Mouse (Mus musculus) heart, postnatal 10 days (tissue): ENCODE data around the gene Sgsm2. TPM values are rescaled to one million over a fixed set of nuclear protein-coding genes. Genes with fewer than 3 reads are reported as not detected.

Experiments used
- DNase-seq, 2 experiments: peaks; one replicate each; pipeline ENCODE4 v3.0.0; 2021
- intact Hi-C: fragments of 180-260 bp; cut with DNase I; formaldehyde crosslinking; loops from one replicate; pipeline ENCODE4 v1.15.1; 2025
- total RNA-seq, 2 experiments: library from RNA; stranded (reverse); gene quantifications; 2 replicates each; pipeline ENCODE4 v1.2.3; 2021

Gene Sgsm2
- total RNA-seq, result 10 to 100 TPM; 12.2 to 12.9 TPM

DNA sequence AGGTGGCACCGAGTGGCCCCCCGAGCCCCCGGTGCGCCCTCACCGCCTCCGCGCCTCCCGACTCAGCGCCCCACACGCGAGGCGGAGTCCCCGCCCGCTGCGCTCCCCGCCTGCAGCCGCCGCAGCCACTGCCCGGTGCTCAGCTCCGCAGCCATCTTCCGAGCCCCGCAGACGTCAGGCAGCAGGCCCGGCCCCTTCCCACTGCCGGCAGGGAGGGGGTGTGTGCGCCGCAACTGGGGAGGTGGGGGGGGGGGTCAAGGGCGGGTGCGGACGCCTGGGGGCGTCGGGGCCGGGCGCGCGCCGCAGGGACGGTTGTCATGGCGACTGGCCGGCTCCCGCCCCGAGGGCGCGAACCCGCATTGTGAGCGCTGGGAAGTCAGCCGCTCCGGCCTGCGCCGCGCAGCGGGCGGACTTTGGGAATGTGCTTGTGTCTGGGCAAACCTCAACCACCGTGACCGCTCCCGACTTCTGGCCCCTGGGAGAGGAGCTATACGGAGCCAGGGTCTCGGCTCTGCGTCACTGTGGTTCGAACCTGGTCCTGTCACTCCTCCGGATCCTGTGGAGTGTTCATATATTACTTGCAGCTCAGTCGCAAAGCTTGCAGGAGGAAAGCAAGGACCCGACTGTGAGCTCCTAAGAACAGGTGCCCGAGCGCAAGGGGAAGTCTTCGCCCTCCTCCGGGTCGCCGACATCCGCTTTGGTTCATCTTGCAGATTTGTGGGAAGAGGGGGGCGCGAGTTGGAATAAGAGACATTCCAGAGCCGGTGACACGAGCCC lies at the start of gene Sgsm2:
TSS of gene Sgsm2 (minus strand) at position 160 of the 777 bp plus-strand sequence.
- DNase-seq, result peak; percentile 74 to 77
- intact Hi-C loops, result loop anchor here (1.0 kb wide), 1 partner anchor 29 kb away; no protein-coding TSS in a partner anchor

DNA sequence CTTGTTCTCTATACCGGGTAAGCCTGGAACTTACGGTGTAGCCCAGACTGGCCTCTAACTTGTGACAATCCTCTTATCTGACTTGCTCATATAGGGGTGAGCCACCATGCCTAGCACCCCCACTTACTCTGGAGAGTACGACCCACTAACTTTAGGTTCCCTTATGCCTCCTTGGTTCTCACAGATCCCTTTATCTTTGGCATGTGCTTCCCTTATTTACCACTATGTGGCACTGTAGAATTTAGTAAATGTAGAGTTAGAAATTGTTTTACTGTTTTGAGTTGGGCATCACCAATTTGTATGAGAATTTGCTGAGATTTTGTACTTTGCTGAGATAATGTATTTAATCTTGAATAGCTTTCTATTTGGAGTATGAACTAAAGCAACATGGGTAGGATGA lies 49.5 kb upstream of the Sgsm2 start:
- peak; percentile 45 to 64 for DNase-seq
- intact Hi-C loops, result loop anchor here (1.0 to 5.0 kb wide), 2 partner anchors 224 to 341 kb away; no protein-coding TSS in a partner anchor

DNA sequence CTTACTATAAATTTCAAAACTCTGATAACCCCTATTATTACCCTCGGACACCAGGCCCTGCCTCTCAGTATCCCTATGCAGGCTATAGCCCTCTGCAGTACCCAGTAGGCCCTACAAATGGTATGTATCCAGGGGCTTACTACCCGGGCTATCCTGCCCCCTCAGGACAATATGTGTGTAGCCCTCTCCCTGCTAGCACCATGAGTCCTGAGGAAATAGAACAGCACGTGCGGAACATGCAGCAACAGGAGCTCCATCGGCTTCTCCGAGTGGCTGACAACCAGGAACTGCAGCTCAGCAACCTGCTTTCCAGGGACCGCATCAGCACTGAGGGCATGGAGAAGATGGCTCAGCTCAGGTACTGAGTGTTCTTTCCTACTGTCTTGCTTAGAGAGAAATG lies 33.5 kb upstream of the Sgsm2 start:
- DNase-seq, result no peak
- intact Hi-C loops, result no loop called here

DNA sequence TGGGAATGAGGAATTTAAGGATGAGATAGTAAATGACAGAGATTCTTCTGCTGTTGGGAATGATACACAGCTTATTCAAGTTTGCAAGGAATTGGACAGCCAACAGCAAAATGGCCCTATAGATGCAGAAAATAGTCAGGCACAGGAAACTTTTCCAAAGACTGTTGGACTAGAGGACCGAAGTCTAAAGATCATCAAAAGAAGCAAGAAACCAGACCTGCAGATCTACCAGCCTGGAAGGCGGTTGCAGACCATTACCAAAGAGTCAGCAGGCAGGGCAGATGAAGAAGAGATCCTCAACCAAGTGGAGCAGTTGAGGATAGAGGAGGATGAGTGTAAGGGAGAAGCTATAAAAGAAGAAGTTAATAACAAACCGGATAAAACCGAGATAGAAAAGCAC lies 32.3 kb upstream of the Sgsm2 start:
- DNase-seq, result no peak
- intact Hi-C loops, result no loop called here

DNA sequence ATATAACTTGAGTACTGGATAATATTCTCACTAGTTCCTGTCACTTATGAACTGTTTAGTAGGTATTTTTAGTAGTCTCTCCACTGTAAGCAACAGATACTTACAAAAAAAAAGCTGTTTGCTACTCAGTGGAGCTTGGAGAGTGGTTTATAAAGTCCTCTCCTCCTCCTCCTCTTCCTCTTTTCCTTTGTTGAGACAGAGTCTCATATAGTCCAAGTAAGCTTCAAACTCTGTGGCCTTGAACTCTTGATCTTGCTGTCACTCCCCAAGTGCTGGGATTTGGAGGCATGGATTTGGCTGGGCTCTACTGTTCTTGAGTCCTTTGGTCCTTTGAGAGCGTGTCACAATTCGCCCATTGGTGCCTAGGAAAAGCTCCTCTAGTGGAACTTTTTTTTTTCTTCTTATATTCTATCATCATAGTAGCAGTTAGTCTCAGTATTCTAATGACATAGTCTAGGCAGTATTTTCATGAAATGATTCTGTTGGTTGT lies 30.4 kb upstream of the Sgsm2 start:
- no peak for DNase-seq
- intact Hi-C loops, result no loop called here

DNA sequence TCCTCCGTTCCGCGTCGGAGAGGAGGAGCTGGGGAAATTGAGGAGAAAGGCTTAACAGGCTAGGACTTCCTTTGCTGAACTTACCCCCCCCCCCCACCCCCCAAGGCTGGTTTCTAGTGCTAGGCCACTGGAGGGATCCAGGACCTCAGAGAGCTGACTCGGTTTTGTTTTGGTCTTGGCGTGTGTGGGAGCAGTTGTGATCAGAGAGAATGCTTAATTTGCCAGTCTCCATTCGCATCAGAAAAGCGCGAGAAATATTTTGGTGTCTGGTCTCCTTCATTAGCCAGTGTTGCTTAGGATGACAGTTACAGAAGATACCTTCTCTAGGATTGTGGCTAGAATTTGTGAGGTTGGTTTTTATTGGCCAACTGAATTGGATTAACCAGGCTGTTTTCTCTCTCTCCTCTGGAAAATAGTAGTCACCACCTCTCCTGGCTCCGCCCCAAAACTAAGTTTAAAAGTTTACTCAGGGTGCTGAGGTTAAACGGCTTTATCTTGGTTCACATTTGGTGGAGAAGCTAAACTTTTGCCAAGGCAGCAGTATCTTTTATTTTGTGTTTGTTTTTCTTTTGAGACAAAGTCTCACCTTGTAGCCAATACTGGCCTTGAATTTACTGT lies 29.6 kb upstream of the Sgsm2 start:
- DNase-seq, result peak; percentile 65
- intact Hi-C loops, result loop anchor here (1.0 kb wide), 1 partner anchor 29 kb away; the partner anchor contains the start of gene Sgsm2

DNA sequence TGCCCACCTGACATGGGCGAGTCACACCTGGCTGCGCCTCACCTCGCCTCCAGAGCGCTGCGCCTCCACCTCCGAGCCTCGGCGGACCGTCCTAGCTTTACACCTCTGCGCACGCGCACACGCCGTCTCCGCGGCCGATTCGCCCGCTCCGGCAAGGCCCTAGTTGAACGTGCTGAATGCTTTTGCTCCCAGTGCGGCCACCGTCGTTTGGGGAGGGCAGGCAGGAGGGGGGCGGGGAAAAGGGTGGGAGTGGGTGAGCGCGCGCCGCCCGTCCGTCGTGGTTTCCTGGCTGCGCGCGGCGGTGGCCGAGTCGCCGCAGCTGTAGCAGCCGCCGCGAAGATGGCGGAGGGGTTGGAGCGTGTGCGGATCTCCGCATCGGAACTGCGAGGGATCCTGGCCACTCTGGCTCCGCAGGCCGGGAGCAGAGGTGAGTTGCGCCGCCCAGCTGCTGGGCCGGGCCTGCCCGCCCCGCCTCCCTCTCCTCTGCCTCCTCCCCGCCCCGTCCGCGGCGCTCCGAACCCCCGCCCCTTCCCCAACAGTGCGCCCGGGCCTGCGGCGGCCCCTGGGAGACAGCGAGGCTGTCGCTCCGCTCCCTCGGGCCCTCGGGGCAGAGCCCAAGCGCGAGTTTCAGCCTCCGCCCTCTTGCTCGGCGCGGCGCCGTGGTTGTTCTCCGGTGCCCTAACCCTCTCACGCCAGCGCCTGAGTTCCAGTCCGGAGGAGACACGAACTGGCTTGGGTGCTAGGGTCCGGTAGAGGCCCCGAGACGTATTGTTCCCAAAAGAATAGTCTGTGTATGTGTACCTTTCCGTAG lies 28.9 kb upstream of the Sgsm2 start, which contains the start of the genes Smg6 and Srr:
TSS of gene Smg6 (plus strand) at position 247 of the 811 bp plus-strand sequence.
TSS of gene Srr (minus strand) at position 372 of the 811 bp plus-strand sequence.
- peak; percentile 95 to 97 for DNase-seq
- intact Hi-C loops, result loop anchor here (1.0 kb wide), 1 partner anchor 28 kb away; the partner anchor contains the start of gene Sgsm2

DNA sequence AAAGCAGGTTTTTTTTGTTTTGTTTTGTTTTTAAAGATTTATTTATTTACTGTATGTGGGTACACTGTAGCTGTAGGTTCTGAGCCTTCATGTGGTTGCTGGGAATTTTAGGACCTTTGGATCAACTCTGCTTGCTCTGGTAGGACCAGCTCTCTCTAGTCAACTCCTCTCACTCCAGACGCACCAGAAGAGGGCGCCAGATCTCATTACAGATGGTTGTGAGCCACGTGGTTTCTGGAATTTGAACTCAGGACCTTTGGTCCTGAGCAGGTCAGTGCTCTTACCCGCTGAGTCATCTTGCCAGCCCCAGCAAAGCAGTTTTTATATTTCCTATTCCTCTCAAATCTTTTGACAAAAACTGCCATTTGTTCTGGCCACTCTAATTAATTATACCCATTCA lies 27.3 kb upstream of the Sgsm2 start:
- peak; percentile 11 to 38 for DNase-seq
- intact Hi-C loops, result no loop called here

DNA sequence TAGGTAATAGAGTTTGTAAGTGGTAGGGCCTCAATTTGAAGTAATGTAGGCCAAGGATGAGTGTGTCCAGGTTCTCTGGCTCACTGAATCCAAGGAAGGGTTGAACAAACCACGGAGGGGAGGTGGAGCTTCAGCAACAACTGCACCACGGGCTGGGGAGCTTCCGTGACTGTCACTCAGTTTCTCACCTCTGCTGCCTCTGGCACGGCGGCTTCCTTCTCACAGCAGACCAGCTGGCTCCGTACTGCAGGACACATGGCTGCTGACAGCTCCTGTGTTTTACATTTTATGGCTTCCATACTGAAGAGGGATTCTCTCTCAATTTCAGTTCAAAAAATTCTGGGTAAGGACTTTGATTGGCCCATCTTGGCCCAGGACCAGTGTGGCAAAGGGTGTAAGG lies 22.4 kb upstream of the Sgsm2 start:
- DNase-seq, result no peak
- intact Hi-C loops, result no loop called here

DNA sequence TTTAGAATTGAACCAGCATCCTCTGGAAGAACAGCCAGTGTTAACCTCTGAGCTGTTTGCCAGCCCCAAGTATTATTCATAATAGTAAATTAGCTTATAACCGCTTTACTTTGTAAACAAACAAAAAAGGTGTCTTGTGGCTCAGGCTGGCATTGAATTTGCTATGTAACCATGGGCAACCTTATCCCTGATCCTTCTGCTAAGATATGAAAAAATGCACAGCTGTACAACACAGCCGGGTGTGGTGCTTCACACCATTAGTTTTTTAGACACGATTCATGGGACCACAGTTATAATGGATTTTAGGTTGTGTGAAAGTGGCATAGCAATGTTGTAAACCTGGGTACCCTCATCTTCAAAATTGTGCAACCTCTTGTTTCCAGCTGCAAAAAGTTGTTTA lies 15.6 kb upstream of the Sgsm2 start:
- intact Hi-C loops, result no loop called here
- DNase-seq, result no peak

DNA sequence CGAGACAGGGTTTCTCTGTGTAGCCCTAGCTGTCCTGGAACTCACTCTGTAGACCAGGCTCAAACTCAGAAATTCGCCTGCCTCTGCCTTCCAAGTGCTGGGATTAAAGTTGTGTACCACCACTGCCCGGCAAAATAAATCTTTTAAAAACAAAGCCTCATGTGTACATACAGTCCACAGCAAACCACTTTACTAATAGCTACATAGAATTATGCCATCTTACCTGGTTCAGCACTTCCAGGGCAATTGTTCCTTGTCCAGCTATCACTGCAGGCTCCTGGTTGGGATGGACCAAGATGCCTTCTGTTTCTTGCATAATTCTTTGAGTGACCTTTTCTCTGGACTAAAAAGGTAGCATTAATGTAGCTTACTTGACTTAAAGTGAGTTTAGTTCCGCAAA lies 13.1 kb upstream of the Sgsm2 start:
- intact Hi-C loops, result no loop called here
- DNase-seq, result no peak

DNA sequence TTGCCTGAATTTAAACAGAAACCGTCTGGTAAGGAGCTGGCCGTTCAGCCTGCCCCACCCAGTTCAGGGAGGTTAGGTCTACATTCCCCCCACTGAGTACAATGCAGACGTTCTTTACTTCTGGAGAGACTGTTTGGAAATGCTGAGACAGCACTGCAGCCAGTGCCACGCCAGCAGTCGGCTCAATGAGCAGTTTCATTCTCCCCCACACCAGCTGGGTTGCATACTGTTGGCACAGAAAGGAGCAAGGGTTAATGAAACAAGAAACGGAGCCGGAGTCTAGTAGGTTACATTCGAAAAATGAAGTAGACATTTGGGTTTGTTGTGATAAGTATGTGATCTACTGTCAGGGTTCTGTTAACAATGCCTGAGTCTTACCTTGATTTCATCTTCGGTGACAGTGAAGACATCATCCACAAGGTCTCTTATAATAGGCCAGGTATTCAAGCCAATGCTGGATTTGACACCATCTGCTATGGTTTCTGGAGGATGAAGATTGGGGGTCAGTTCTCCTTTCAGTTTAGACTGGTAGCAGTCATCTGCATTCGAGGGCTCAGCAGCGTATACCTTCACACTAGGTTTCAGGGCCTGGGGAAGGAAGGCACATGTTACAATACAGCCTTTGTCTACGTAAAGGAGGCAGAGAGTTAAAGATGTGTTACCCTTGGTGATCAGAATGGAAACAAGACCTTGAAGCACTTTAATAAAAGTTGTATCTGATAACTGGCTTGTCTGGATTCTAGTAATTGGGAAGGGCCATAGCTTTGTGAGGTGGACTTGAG lies 11.9 kb upstream of the Sgsm2 start:
- intact Hi-C loops, result no loop called here

DNA sequence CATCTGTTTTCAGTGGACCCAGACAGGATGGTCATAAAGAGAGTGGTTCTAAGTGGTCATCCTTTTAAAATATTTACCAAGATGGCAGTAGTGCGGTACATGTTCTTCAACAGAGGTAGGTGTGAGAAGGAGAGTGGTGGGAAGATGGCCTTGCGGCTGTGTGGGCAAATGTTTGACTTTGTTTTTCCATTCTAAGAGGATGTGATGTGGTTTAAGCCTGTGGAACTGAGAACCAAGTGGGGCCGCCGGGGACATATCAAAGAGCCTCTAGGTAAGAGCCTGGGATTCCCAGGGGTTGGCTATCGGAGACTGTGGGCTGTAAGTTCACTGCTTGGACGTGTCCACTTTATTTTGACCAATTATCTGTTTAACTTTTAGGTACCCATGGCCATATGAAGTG lies 11.0 kb upstream of the Sgsm2 start:
- no peak for DNase-seq
- intact Hi-C loops, result no loop called here

More for the DNA sequence above, 11.9 kb upstream of the Sgsm2 start:
- no peak for DNase-seq

DNA sequence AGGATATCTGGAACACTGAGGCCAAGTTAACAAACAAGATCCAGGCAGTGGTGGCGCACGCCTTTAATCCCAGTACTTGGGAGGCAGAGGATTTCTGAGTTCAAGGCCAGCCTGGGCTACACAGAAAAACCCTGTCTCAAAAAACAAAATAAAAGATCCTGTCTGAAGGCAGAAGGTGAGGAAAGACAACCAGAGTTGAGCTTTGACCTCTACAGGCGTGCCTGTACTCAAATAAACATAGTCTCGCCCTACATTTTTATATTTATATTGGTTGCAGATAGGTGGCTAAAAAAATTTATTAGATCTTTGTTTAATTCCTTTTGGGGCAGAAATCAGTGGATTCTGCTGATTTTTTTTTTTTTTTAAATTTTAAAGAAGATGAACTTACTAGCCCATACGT lies 5.6 kb upstream of the Sgsm2 start:
- no peak for DNase-seq
- intact Hi-C loops, result no loop called here

DNA sequence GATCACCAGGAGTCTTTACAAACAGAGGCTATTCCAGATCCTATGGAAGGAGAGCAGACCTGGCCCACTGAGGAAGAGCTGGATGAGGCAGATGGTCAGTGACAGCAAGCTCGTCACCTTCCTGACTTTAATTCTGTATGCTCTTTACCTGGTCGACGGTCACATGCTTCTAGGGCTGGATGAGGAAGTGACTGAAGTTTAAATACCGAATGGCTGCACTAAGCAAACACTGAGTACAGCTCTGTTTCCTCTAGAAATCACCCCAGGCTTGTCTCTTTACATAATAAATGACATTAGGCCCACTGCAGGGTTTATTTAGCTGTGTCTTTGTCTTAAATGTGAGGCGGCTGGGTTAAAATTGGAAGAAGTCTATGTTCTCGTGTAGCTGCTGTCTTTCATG lies 4.7 kb upstream of the Sgsm2 start:
- DNase-seq, result no peak
- intact Hi-C loops, result no loop called here

DNA sequence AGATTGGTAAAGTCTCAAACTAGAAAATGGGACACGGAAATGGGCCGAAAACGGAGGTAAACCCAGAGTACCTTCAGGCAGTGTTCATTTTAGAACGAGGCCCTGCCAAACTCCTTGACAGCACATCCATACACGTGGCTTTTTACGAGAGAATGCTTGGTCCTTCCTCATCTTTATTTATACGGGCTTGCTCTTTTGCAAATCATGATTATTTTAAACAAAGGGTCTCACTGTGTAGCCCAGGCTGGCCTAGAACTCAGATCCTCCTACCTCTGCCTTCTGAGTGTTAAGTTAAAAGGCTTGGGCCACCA lies 1.6 kb upstream of the Sgsm2 start:
- intact Hi-C loops, result no loop called here
- no peak for DNase-seq

DNA sequence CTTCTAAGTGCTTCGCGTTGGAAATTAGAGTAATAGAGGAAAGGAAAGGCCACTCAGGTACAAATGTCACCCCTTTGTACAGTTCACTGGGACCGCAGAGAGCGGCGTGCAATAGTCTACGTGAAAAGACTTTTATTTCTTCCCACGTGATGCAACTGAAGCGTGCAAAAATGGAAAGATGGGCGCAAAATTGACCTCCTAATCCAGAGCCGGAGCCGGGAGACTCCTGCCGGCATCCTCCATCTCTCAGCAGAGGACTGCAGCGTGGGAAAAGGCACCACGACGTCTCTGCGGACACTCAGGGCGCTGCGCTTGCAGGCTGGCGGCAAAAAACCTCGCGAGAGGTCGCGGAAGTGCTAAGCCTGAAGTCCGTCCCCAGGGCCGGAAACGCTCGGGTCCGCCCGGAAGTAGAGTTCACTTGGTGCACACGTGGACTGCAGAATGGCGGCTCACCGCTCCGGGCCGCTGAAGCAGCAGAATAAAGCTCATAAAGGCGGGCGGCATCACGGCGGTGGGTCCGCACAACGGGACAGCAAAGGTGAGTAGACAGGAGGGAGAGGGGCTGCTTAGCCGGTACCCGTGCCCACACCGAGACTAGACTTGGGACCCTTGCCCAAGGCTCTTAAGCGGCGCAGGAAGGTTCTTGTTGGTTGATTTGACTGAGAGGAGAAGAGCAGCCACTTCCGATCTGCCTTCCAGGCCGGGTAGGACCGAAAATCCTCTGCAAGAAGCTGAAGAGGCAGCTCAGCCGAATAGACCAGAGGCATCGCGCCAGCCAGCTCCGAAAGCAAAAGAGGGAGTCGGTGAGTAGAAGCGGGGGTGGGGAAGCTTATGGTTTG lies 1.0 kb upstream of the Sgsm2 start, which contains the start of gene Tsr1:
TSS of gene Tsr1 (plus strand) at position 394 of the 839 bp plus-strand sequence.
- intact Hi-C loops, result loop anchor here (1.0 kb wide), 1 partner anchor 28 kb away; no protein-coding TSS in a partner anchor
- peak; percentile 94 for DNase-seq

DNA sequence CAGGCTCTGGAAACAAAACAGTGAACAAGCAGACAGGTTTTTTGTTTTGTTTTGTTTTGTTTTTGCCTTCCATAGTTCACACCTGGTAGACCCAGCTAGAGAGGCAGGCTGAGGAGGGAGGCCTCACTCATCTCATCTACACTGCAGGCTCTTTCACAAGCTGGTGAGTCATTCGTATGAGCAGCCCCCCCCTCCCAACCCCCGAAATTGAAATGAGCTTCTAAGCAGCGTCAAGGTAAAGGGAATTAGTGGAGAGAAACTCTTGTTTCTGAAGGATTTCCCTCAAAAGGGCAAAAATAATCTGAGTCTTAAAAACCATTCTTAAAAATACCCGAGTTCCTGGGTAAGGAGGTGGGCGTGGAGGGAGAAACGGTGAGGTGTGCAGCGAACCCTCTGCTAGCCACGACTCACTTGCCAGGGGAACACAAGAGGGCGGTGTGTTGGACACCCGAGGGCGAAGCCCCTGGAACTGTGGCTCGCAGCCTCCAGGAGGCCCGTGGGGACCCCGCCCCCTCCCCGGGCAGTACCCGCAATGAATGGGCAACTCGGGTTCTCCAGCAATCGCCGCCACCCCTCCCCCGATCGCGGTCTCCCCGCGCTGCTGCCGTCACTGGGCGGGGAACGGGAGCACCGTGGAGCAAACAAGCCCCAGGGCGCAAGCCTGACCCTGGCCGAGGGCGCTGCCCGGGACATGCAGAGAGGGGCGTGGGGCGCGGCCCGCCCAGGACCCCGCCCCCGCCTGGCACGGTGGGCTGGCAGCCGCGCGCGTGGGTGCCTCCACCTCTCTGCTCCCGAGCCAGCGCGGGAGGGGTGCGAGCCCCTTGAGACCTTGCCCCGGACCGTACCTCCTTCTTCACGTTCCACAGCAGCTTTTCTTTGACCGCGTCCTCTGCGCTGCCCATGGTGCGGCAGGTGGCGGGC lies 620 bp downstream of the Sgsm2 start:
- DNase-seq, result peak; percentile 67 to 68
- intact Hi-C loops, result no loop called here
